In genomic region chr6:101268266-101268665, GRCm38 (mm10) we compare ENCODE assay signal across 28 mouse cellular contexts.
DNase-seq lines count a peak whose midpoint lies in the region; ATAC-seq lines count a peak whose summit lies in the region.
"Had no signal": no experiment of that assay in that cellular context is flagged by ENCODE, and none has a peak within 500 bp of the region (broad histone marks: within the 10 kb centered on the region; RNA-seq: fewer than 3 reads in every experiment).

No protein-coding gene starts in this region.

- no peak for ATAC-seq in heart, embryonic 12.5 days (ENCODE audit: insufficient number of reproducible peaks, low FRiP score)
- no peak for ATAC-seq in hindbrain, embryonic 11.5 days (ENCODE audit: low FRiP score)
- ATAC-seq in hindbrain, embryonic 14.5 days (ENCODE audit: low FRiP score), result no peak
- ATAC-seq in erythroblast, adult 5-6 weeks (replicated peaks; ENCODE audit: low FRiP score, poor library complexity, severe bottlenecking), result no peak
- ATAC-seq: activated CD4-positive, CD25-positive, alpha-beta regulatory T cell, adult 4 months; forebrain, embryonic 14.5 days; hindbrain, postnatal 0 days; intestine, embryonic 16.5 days had no signal

- H3K4me1 ChIP-seq in heart, embryonic 12.5 days (replicated peaks), result peaks cover 68% of the 10 kb centered on the region
- peaks cover 15% of the 10 kb centered on the region; the same call in 1 of the 2 replicates for H3K4me1 ChIP-seq in hindbrain, embryonic 11.5 days (replicated peaks; ENCODE audit: control insufficient read depth, insufficient read depth, low read length)
- H3K4me1 ChIP-seq in hindbrain, embryonic 14.5 days (replicated peaks; ENCODE audit: control insufficient read depth, insufficient read depth, low read length), result peaks cover 5% of the 10 kb centered on the region
- H3K4me1 ChIP-seq in limb, embryonic 10.5 days, result peaks cover 85% of the 10 kb centered on the region

- H3K36me3 ChIP-seq in heart, embryonic 12.5 days, result peaks cover 2% of the 10 kb centered on the region; the same call in 1 of the 2 replicates
- H3K36me3 ChIP-seq in hindbrain, embryonic 11.5 days (ENCODE audit: control insufficient read depth, insufficient read depth, low read length), result no peaks in the 10 kb centered on the region
- H3K36me3 ChIP-seq in hindbrain, embryonic 14.5 days (replicated peaks; ENCODE audit: control insufficient read depth, insufficient read depth), result no peaks in the 10 kb centered on the region
- H3K36me3 ChIP-seq in limb, embryonic 10.5 days, result peaks cover 4% of the 10 kb centered on the region; the same call in 1 of the 2 replicates
- H3K36me3 ChIP-seq: midbrain, embryonic 10.5 days; neural tube, embryonic 12.5 days had no signal

- H3K4me2 ChIP-seq in heart, embryonic 12.5 days, result no peak overlapping the region
- H3K4me2 ChIP-seq in hindbrain, embryonic 11.5 days (replicated peaks; ENCODE audit: low read depth, low read length), result no peak overlapping the region
- no peak overlapping the region for H3K4me2 ChIP-seq in hindbrain, embryonic 14.5 days (replicated peaks)
- H3K4me2 ChIP-seq: neural tube, embryonic 12.5 days had no signal

- DNase-seq in heart, adult 9 months (ENCODE audit: low spot score in 2 of 2), result no peak
- peak; percentile 22 for DNase-seq in hindbrain, embryonic 11.5 days (ENCODE audit: low spot score)
- DNase-seq in hindbrain, embryonic 14.5 days (ENCODE audit: low spot score), result no peak
- peak; percentile 36 for DNase-seq in R1 (ENCODE audit: low read depth, low spot score)
- DNase-seq in limb, embryonic 10.5 days (ENCODE audit: low spot score), result no peak
- no peak for DNase-seq in adrenal gland, postnatal 14 days
- DNase-seq: adrenal gland, adult 2 months; cerebellum, adult 8-10 months; cerebellum, postnatal 25 days; gastrocnemius, postnatal 25 days; heart, postnatal 4 days; kidney, adult 9 months; kidney, postnatal 10 days; layer of hippocampus, adult 9-11 months; liver; lung, adult 2 months; right cerebral cortex, adult 18-20 months; thymus, postnatal 14 days had no signal

- WGBS in heart, embryonic 12.5 days, result 30% methylated on average over 1 of the region's 1 CpGs
- 3% methylated on average over 1 of the region's 1 CpGs for WGBS in hindbrain, embryonic 11.5 days
- WGBS in hindbrain, embryonic 14.5 days, result 7% methylated on average over 1 of the region's 1 CpGs
- WGBS in limb, embryonic 10.5 days, result 6% methylated on average over 1 of the region's 1 CpGs

- no peak overlapping the region for H3K4me3 ChIP-seq in heart, embryonic 12.5 days
- no peak overlapping the region for H3K4me3 ChIP-seq in hindbrain, embryonic 11.5 days (ENCODE audit: low read depth, low read length)
- no peak overlapping the region for H3K4me3 ChIP-seq in hindbrain, embryonic 14.5 days (replicated peaks; ENCODE audit: low read length)
- no peak overlapping the region for H3K4me3 ChIP-seq in limb, embryonic 10.5 days
- H3K4me3 ChIP-seq: midbrain, embryonic 10.5 days; myocyte; neural tube, embryonic 12.5 days had no signal

- H3K27ac ChIP-seq in heart, embryonic 12.5 days (ENCODE audit: poor library complexity, severe bottlenecking), result peak overlapping the region; percentile 65; the same call in 1 of the 2 replicates
- no peak overlapping the region for H3K27ac ChIP-seq in hindbrain, embryonic 11.5 days (ENCODE audit: low read depth, low read length)
- no peak overlapping the region for H3K27ac ChIP-seq in hindbrain, embryonic 14.5 days
- peak overlapping the region; percentile 62; the same call in 1 of the 2 replicates for H3K27ac ChIP-seq in limb, embryonic 10.5 days
- H3K27ac ChIP-seq: hindbrain, postnatal 0 days; liver, embryonic 14.5 days; neural tube, embryonic 12.5 days had no signal

- no peak overlapping the region for H3K9ac ChIP-seq in heart, embryonic 12.5 days
- no peak overlapping the region for H3K9ac ChIP-seq in hindbrain, embryonic 11.5 days (ENCODE audit: low read depth, low read length)
- no peak overlapping the region for H3K9ac ChIP-seq in hindbrain, embryonic 14.5 days
- H3K9ac ChIP-seq: liver, embryonic 14.5 days; neural tube, embryonic 12.5 days had no signal

- no peaks in the 10 kb centered on the region for H3K27me3 ChIP-seq in heart, embryonic 12.5 days (replicated peaks)
- no peaks in the 10 kb centered on the region; the same call in 1 of the 2 replicates for H3K27me3 ChIP-seq in hindbrain, embryonic 11.5 days (ENCODE audit: control insufficient read depth, insufficient read depth, low read length)
- H3K27me3 ChIP-seq in hindbrain, embryonic 14.5 days (ENCODE audit: control insufficient read depth, insufficient read depth, low read length), result 0 out of 2 replicates have a peak, but pooled peaks cover 11% of the 10 kb centered on the region
- 0 out of 2 replicates have a peak, but pooled peaks cover 3% of the 10 kb centered on the region for H3K27me3 ChIP-seq in limb, embryonic 10.5 days (ENCODE audit: low read depth, poor library complexity, severe bottlenecking)
- H3K27me3 ChIP-seq: neural tube, embryonic 12.5 days had no signal

- H3K9me3 ChIP-seq in heart, embryonic 12.5 days (replicated peaks), result no peaks in the 10 kb centered on the region
- H3K9me3 ChIP-seq in hindbrain, embryonic 11.5 days (ENCODE audit: control insufficient read depth, low read length), result no peaks in the 10 kb centered on the region
- H3K9me3 ChIP-seq in hindbrain, embryonic 14.5 days (ENCODE audit: control insufficient read depth, low read length), result no peaks in the 10 kb centered on the region
- H3K9me3 ChIP-seq in limb, embryonic 10.5 days (replicated peaks), result no peaks in the 10 kb centered on the region
- H3K9me3 ChIP-seq: midbrain, embryonic 10.5 days; neural tube, embryonic 12.5 days had no signal

Comparison
In these comparisons a context has a peak if more than half of its experiments do, and no peak if none do; other contexts are left out.
1. DNase-seq: peak in hindbrain, embryonic 11.5 days (single experiment) and R1 (single experiment); none in heart, adult 9 months (0 of 2), hindbrain, embryonic 14.5 days (single experiment), limb, embryonic 10.5 days (single experiment) and adrenal gland, postnatal 14 days (single experiment).
2. H3K27ac ChIP-seq: peak in heart, embryonic 12.5 days (single experiment) and limb, embryonic 10.5 days (single experiment); none in hindbrain, embryonic 11.5 days (single experiment) and hindbrain, embryonic 14.5 days (single experiment).